Mouse (Mus musculus) hematopoietic stem cell, adult 5-6 weeks (primary cell): Measurements from ENCODE around the gene D13Ertd608e. TPM values are rescaled to one million over a fixed set of nuclear protein-coding genes. Genes with fewer than 3 reads are reported as not detected.
"Not testable (repeated sequence)": the region's sequence is repeated elsewhere in the genome, so short reads cannot be mapped to it uniquely, and the experiment has no call there.

Experiments
- ATAC-seq, 2 experiments: fragments of 125-278 bp in 1 of 2; replicated peaks in 1 of 2; 2 replicates each; pipeline ENCODE4 v1.8.0; 2016 to 2017; ENCODE audit warnings: inconsistent platforms in 2 of 2, mild to moderate bottlenecking in 2 of 2, moderate number of reproducible peaks in 2 of 2, low read depth in 1 of 2, moderate TSS enrichment in 1 of 2; ENCODE audit not compliant: low FRiP score in 2 of 2, poor library complexity in 2 of 2, severe bottlenecking in 2 of 2, insufficient read depth in 1 of 2, low TSS enrichment in 1 of 2
- total RNA-seq: library from RNA; stranded (forward); fragments of 172-1452, 232-1000 nt; gene quantifications from 2 replicates; pipeline ENCODE4 v1.2.3, GENCODE M21; 2017

D13Ertd608e gene
- total RNA-seq, 1 experiment from 2014 or later: not detected

GRCm38 (mm10) chr13:119864395-119864999, 28.7 kb downstream of the D13Ertd608e start:
- peak; percentile 72 to 89 for ATAC-seq

GRCm38 (mm10) chr13:119886896-119887295, 51.1 kb downstream of the D13Ertd608e start:
- ATAC-seq: not testable (repeated sequence)

GRCm38 (mm10) chr13:119894685-119895084, 58.9 kb downstream of the D13Ertd608e start, which contains the start of gene Tcstv1:
Tcstv1 (minus strand) TSS chr13:119894785.
- ATAC-seq: not testable (repeated sequence)

Other genes with a start within 250 kb of the D13Ertd608e start
- 0.35 and 1.5 TPM in 2 replicates for gene Ccl28, start 212.2 kb upstream of the D13Ertd608e start, total RNA-seq
- gene Hmgcs1, start 145.6 kb upstream of the D13Ertd608e start, total RNA-seq: 38.3 and 42.3 TPM in 2 replicates
- gene Nim1k, start 80.1 kb upstream of the D13Ertd608e start, total RNA-seq: 4.4 and 4.6 TPM in 2 replicates
- 63.1 and 68.4 TPM in 2 replicates for gene Zfp131, start 45.1 kb upstream of the D13Ertd608e start, total RNA-seq
- not detected in 2 replicates for gene AF067063, start 5.8 kb upstream of the D13Ertd608e start, total RNA-seq
- not detected in 2 replicates for gene Tcstv1, start 58.8 kb downstream of the D13Ertd608e start, total RNA-seq
- gene Gm21761, start 93.3 kb downstream of the D13Ertd608e start, total RNA-seq: not detected in 2 replicates
- not detected in 2 replicates for gene B020031M17Rik, start 114.8 kb downstream of the D13Ertd608e start, total RNA-seq
- gene Gm36079, start 191.0 kb downstream of the D13Ertd608e start, total RNA-seq: not detected in 2 replicates
- gene Gm21188, start 216.2 kb downstream of the D13Ertd608e start, total RNA-seq: 3.9 and 8.6 TPM in 2 replicates